Mouse (Mus musculus): ENCODE data around the gene Gm3402. TPM values are rescaled to one million over a fixed set of nuclear protein-coding genes. Genes with fewer than 3 reads are reported as not detected.

Gene Gm3402
- not detected in 2 replicates for total RNA-seq (2023)

GRCm38 (mm10) chr5:146513823-146514222, at the start of gene Gm3402:
TSS of gene Gm3402 (plus strand) at chr5:146514123.

DNA sequence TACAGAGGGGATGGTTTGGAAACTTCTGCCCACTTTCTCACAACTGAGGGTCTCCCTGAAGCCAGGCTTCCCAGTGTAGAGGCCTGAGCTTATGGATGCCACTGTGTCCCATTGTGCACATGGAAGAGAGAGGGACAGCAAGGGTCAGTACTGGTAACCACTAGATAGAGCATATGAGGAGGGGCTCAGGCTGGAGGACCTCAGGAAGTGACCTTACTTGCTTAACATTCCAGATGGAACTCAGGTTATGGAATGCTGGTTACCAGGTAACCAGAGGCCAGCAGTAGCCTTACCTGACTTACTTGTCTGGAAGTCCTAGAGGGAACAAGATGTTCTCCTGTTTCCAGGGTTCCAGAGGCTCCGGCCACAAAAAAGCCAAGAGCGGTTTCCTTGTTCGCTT, 32.3 kb upstream of the Gm3402 start, which contains the start of gene Gm6408:
Gene Gm6408, plus strand, starts transcription at position 301 of the 400 bp plus-strand sequence.

DNA sequence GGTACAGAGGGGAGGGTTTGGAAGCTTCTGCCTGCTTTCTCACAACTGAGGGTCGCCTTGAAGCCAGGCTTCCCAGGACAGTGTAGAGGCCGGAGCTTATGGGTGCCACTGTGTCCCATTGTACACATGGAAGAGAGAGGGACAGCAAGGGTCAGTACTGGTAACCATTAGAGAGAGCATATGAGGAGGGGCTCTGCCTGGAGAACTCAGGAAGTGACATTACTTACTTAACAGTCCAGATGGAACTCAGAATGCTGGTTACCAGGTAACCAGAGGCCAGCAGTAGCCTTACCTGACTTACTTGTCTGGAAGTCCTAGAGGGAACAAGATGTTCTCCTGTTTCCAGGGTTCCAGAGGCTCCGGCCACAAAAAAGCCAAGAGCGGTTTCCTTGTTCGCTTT, 22.9 kb upstream of the Gm3402 start, which contains the start of gene Gm6370:
Gene Gm6370, plus strand, starts transcription at position 301 of the 400 bp plus-strand sequence.

DNA sequence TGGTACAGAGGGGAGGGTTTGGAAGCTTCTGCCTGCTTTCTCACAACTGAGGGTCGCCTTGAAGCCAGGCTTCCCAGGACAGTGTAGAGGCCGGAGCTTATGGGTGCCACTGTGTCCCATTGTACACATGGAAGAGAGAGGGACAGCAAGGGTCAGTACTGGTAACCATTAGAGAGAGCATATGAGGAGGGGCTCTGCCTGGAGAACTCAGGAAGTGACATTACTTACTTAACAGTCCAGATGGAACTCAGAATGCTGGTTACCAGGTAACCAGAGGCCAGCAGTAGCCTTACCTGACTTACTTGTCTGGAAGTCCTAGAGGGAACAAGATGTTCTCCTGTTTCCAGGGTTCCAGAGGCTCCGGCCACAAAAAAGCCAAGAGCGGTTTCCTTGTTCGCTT, 11.8 kb upstream of the Gm3402 start, which contains the start of gene 4930449I24Rik:
Gene 4930449I24Rik, plus strand, starts transcription at position 301 of the 400 bp plus-strand sequence.

DNA sequence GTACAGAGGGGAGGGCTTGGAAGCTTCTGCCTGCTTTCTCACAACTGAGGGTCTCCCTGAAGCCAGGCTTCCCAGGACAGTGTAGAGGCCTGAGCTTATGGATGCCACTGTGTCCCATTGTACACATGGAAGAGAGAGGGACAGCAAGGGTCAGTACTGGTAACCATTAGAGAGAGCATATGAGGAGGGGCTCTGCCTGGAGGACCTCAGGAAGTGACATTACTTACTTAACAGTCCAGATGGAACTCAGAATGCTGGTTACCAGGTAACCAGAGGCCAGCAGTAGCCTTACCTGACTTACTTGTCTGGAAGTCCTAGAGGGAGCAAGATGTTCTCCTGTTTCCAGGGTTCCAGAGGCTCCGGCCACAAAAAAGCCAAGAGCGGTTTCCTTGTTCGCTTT, 11.6 kb downstream of the Gm3402 start, which contains the start of gene Gm3404:
Gene Gm3404, plus strand, starts transcription at position 301 of the 400 bp plus-strand sequence.

DNA sequence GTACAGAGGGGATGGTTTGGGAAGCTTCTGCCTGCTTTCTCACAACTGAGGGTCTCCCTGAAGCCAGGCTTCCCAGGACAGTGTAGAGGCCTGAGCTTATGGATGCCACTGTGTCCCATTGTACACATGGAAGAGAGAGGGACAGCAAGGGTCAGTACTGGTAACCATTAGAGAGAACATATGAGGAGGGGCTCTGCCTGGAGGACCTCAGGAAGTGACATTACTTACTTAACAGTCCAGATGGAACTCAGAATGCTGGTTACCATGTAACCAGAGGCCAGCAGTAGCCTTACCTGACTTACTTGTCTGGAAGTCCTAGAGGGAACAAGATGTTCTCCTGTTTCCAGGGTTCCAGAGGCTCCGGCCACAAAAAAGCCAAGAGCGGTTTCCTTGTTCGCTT, 23.4 kb downstream of the Gm3402 start, which contains the start of gene Gm3409:
Gene Gm3409, plus strand, starts transcription at position 301 of the 400 bp plus-strand sequence.

GRCm38 (mm10) chr5:146555836-146556235, 41.9 kb downstream of the Gm3402 start, which contains the start of gene Gm3415:
TSS of gene Gm3415 (plus strand) at chr5:146556136.

Other genes starting within 250 kb of the Gm3402 start
- gene Wasf3, start 129.1 kb upstream of the Gm3402 start, total RNA-seq (2023): not detected in 2 replicates
- gene Gm6408, start 32.2 kb upstream of the Gm3402 start, total RNA-seq (2023): not detected in 2 replicates
- gene Gm6370, start 22.8 kb upstream of the Gm3402 start, total RNA-seq (2023): not detected in 2 replicates
- gene 4930449I24Rik, start 11.7 kb upstream of the Gm3402 start, total RNA-seq (2023): not detected in 2 replicates
- gene Gm3404, start 11.7 kb downstream of the Gm3402 start, total RNA-seq (2023): not detected in 2 replicates
- gene Gm3409, start 23.5 kb downstream of the Gm3402 start, total RNA-seq (2023): not detected in 2 replicates
- gene Gm3415, start 42.0 kb downstream of the Gm3402 start, total RNA-seq (2023): not detected in 2 replicates
- not detected in 2 replicates for gene Gpr12, start 71.1 kb downstream of the Gm3402 start, total RNA-seq (2023)

All from neutrophil, adult 65 days (primary cell).